Mouse (Mus musculus) forebrain, embryonic 15.5 days (tissue): Measurements from ENCODE around the gene Slfn3. TPM values are rescaled to one million over a fixed set of nuclear protein-coding genes. Genes with fewer than 3 reads are reported as not detected.
"Not testable (repeated sequence)": the region's sequence is repeated elsewhere in the genome, so short reads cannot be mapped to it uniquely, and the experiment has no call there.

Source experiments
- ATAC-seq: fragments of 200-750 bp; cut with Nextera tagmentation; replicated peaks from 2 replicates; pipeline ENCODE4 v1.8.0; 2017; ENCODE audit warnings: mild to moderate bottlenecking, moderate TSS enrichment, moderate library complexity
- H3K27ac ChIP-seq: fragments of 300-500 bp; sonication (generic); replicated peaks from 2 replicates; pipeline ENCODE4 v1.5.1; 2015; ENCODE audit warnings: mild to moderate bottlenecking, inconsistent platforms
- H3K27me3 ChIP-seq: fragments of 300-500 bp; sonication (generic); 2 replicates; pipeline ENCODE4 v1.6.1; 2015; ENCODE audit warnings: inconsistent platforms
- H3K36me3 ChIP-seq: fragments of 300-500 bp; sonication (generic); 2 replicates; pipeline ENCODE4 v1.6.1; 2015; ENCODE audit warnings: mild to moderate bottlenecking, inconsistent platforms
- H3K4me1 ChIP-seq: fragments of 300-500 bp; sonication (generic); 2 replicates; pipeline ENCODE4 v1.6.1; 2015; ENCODE audit warnings: inconsistent platforms
- H3K4me2 ChIP-seq: fragments of 300-500 bp; sonication (generic); replicated peaks from 2 replicates; pipeline ENCODE4 v1.6.1; 2015; ENCODE audit warnings: mild to moderate bottlenecking, inconsistent platforms
- H3K4me3 ChIP-seq: fragments of 300-500 bp; sonication (generic); 2 replicates; pipeline ENCODE4 v1.5.1; 2015; ENCODE audit warnings: mild to moderate bottlenecking, inconsistent platforms
- H3K9ac ChIP-seq: fragments of 300-500 bp; sonication (generic); replicated peaks from 2 replicates; pipeline ENCODE4 v1.6.1; 2015; ENCODE audit warnings: mild to moderate bottlenecking, inconsistent platforms
- H3K9me3 ChIP-seq: fragments of 300-500 bp; sonication (generic); 2 replicates; pipeline ENCODE4 v1.6.1; 2016; ENCODE audit warnings: inconsistent platforms
- WGBS: fragments of 180-500 bp; shearing (Covaris S2); methylation state at CpG from one replicate; pipeline ENCODE4 v1.1.7; 2015; ENCODE audit warnings: mixed read lengths; 5-methylcytosine and 5-hydroxymethylcytosine counted together
- polyA plus RNA-seq: library from polyadenylated mRNA; unstranded; fragments of >200 nt; fragmentation: Nextera tagmentation; extraction: Ambion mirVana; gene quantifications from 2 replicates; pipeline ENCODE4 v1.2.1, GENCODE M21; 2015

Slfn3 gene
- polyA plus RNA-seq, result 0.10 and 0.15 TPM in 2 replicates

- 80% methylated on average over 12 of the region's 12 CpGs for WGBS
- Histone ChIP-seq H3K27me3 (no peaks in the 10 kb centered on the region), H3K9me3 (no peaks in the 10 kb centered on the region), H3K4me1 (no peaks in the 10 kb centered on the region), H3K27ac (no peak within 1 kb of the TSS), H3K4me2 (no peak within 1 kb of the TSS), H3K9ac (no peak within 1 kb of the TSS), H3K4me3 (no peak within 1 kb of the TSS), H3K36me3 (no peaks in the 10 kb centered on the region)
- no peak for ATAC-seq
Observed at GRCm38 (mm10) chr11:83191134-83191893, at the start of gene Slfn3. Slfn3 (plus strand) TSS chr11:83191330.

- H3K4me2 ChIP-seq, result not testable (repeated sequence)
Observed at GRCm38 (mm10) chr11:83148939-83149338, 42.2 kb upstream of the Slfn3 start.

GRCm38 (mm10) chr11:83174948-83175539 is 16.1 kb upstream of the Slfn3 start, which contains the start of gene Slfn4:
Slfn4 (plus strand) TSS chr11:83175186.
- no peak within 1 kb of the TSS for H3K4me3 ChIP-seq
- H3K4me1 ChIP-seq, result no peaks in the 10 kb centered on the region
- no peaks in the 10 kb centered on the region for H3K9me3 ChIP-seq
- no peaks in the 10 kb centered on the region for H3K36me3 ChIP-seq
- H3K9ac ChIP-seq, result no peak within 1 kb of the TSS
- H3K27me3 ChIP-seq, result no peaks in the 10 kb centered on the region
- H3K4me2 ChIP-seq, result no peak within 1 kb of the TSS
- no peak within 1 kb of the TSS for H3K27ac ChIP-seq
- WGBS, result 90% methylated on average over 12 of the region's 12 CpGs
- ATAC-seq, result no peak

More at GRCm38 (mm10) chr11:83148939-83149338, 42.2 kb upstream of the Slfn3 start:
- not testable (repeated sequence) for H3K9me3 ChIP-seq, H3K36me3 ChIP-seq, H3K4me3 ChIP-seq, H3K4me1 ChIP-seq, H3K27ac ChIP-seq, ATAC-seq, H3K27me3 ChIP-seq, H3K9ac ChIP-seq
- WGBS, result no CpG with 5 or more reads among the region's 1 CpGs

- H3K9ac ChIP-seq, result no peak overlapping the region
- no peak for ATAC-seq
- H3K4me3 ChIP-seq, result no peak overlapping the region
- no peak overlapping the region for H3K27ac ChIP-seq
- WGBS, result 71% methylated on average over 3 of the region's 3 CpGs
- H3K9me3 ChIP-seq, result no peaks in the 10 kb centered on the region
- H3K27me3 ChIP-seq, result no peaks in the 10 kb centered on the region
- H3K4me1 ChIP-seq, result no peaks in the 10 kb centered on the region
- no peaks in the 10 kb centered on the region for H3K36me3 ChIP-seq
- no peak overlapping the region for H3K4me2 ChIP-seq
Observed at GRCm38 (mm10) chr11:83192001-83192400, 871 bp downstream of the Slfn3 start.

GRCm38 (mm10) chr11:83205002-83205401 is 13.9 kb downstream of the Slfn3 start:
- Histone ChIP-seq H3K4me3 (no peak overlapping the region), H3K27ac (no peak overlapping the region), H3K9me3 (no peaks in the 10 kb centered on the region), H3K27me3 (no peaks in the 10 kb centered on the region), H3K36me3 (no peaks in the 10 kb centered on the region), H3K9ac (no peak overlapping the region), H3K4me2 (no peak overlapping the region), H3K4me1 (no peaks in the 10 kb centered on the region)
- no peak for ATAC-seq

GRCm38 (mm10) chr11:83216119-83216518 is 25.0 kb downstream of the Slfn3 start:
- ATAC-seq, result no peak
- H3K4me3 ChIP-seq, result no peak overlapping the region
- H3K4me1 ChIP-seq, result no peaks in the 10 kb centered on the region
- H3K4me2 ChIP-seq, result no peak overlapping the region
- no peak overlapping the region for H3K9ac ChIP-seq
- no peaks in the 10 kb centered on the region for H3K36me3 ChIP-seq
- no peaks in the 10 kb centered on the region for H3K9me3 ChIP-seq
- H3K27ac ChIP-seq, result no peak overlapping the region
- H3K27me3 ChIP-seq, result no peaks in the 10 kb centered on the region
- WGBS, result 76% methylated on average over 1 of the region's 1 CpGs

- H3K36me3 ChIP-seq, result no peaks in the 10 kb centered on the region
- no peaks in the 10 kb centered on the region for H3K9me3 ChIP-seq
- H3K9ac ChIP-seq, result no peak overlapping the region
- ATAC-seq, result no peak
- no peak overlapping the region for H3K27ac ChIP-seq
- no peak overlapping the region for H3K4me3 ChIP-seq
- 85% methylated on average over 1 of the region's 1 CpGs for WGBS
- H3K27me3 ChIP-seq, result no peaks in the 10 kb centered on the region
- H3K4me1 ChIP-seq, result no peaks in the 10 kb centered on the region
- H3K4me2 ChIP-seq, result no peak overlapping the region
Observed at GRCm38 (mm10) chr11:83221328-83221877, 30.3 kb downstream of the Slfn3 start.

- Histone ChIP-seq H3K27me3 (no peaks in the 10 kb centered on the region), H3K27ac (no peak overlapping the region), H3K36me3 (no peaks in the 10 kb centered on the region), H3K9ac (no peak overlapping the region), H3K4me1 (no peaks in the 10 kb centered on the region), H3K4me3 (no peak overlapping the region), H3K9me3 (no peaks in the 10 kb centered on the region), H3K4me2 (no peak overlapping the region)
- 86% methylated on average over 7 of the region's 7 CpGs for whole genome bisulfite sequencing
- ATAC-seq, result no peak
Observed at GRCm38 (mm10) chr11:83223367-83223766, 32.2 kb downstream of the Slfn3 start.

GRCm38 (mm10) chr11:83223793-83224192 is 32.7 kb downstream of the Slfn3 start:
- 92% methylated on average over 5 of the region's 5 CpGs for WGBS
- ATAC-seq, result not testable (repeated sequence)

GRCm38 (mm10) chr11:83224217-83224616 is 33.1 kb downstream of the Slfn3 start:
- no peak overlapping the region for H3K4me3 ChIP-seq
- no peak for ATAC-seq
- H3K9ac ChIP-seq, result no peak overlapping the region
- no peaks in the 10 kb centered on the region for H3K4me1 ChIP-seq
- H3K36me3 ChIP-seq, result no peaks in the 10 kb centered on the region
- no peaks in the 10 kb centered on the region for H3K9me3 ChIP-seq
- no peaks in the 10 kb centered on the region for H3K27me3 ChIP-seq
- WGBS, result 91% methylated on average over 9 of the region's 9 CpGs
- no peak overlapping the region for H3K27ac ChIP-seq
- no peak overlapping the region for H3K4me2 ChIP-seq

More at GRCm38 (mm10) chr11:83223793-83224192, 32.7 kb downstream of the Slfn3 start:
- not testable (repeated sequence) for H3K9ac ChIP-seq, H3K36me3 ChIP-seq, H3K4me2 ChIP-seq, H3K27me3 ChIP-seq, H3K4me3 ChIP-seq, H3K9me3 ChIP-seq, H3K27ac ChIP-seq, H3K4me1 ChIP-seq

GRCm38 (mm10) chr11:83224750-83225149 is 33.6 kb downstream of the Slfn3 start:
- Histone ChIP-seq H3K9me3 (no peaks in the 10 kb centered on the region), H3K9ac (no peak overlapping the region), H3K27me3 (no peaks in the 10 kb centered on the region), H3K4me1 (no peaks in the 10 kb centered on the region), H3K36me3 (no peaks in the 10 kb centered on the region), H3K4me2 (no peak overlapping the region), H3K4me3 (no peak overlapping the region), H3K27ac (no peak overlapping the region)
- WGBS, result 83% methylated on average over 3 of the region's 3 CpGs
- no peak for ATAC-seq

GRCm38 (mm10) chr11:83225371-83225960 is 34.3 kb downstream of the Slfn3 start:
- H3K27ac ChIP-seq, result no peak overlapping the region

More at GRCm38 (mm10) chr11:83225371-83225960, 34.3 kb downstream of the Slfn3 start:
- ATAC-seq, result no peak
- Histone ChIP-seq H3K9ac (no peak overlapping the region), H3K9me3 (no peaks in the 10 kb centered on the region), H3K4me3 (no peak overlapping the region), H3K27me3 (no peaks in the 10 kb centered on the region), H3K4me1 (no peaks in the 10 kb centered on the region), H3K4me2 (no peak overlapping the region), H3K36me3 (no peaks in the 10 kb centered on the region)
- 88% methylated on average over 9 of the region's 9 CpGs for WGBS
